Mouse (Mus musculus) lung, adult 2 months (tissue): Measurements from ENCODE around the gene Meis2.

Experiments used
- CTCF ChIP-seq: fragments of 200-500 bp; IDR thresholded peaks from 2 replicates; pipeline ENCODE4 v1.5.1; 2011; ENCODE audit warnings: mild to moderate bottlenecking, low read length, control low read depth; ENCODE audit not compliant: insufficient read depth
- POLR2A ChIP-seq: fragments of 200-500 bp; IDR thresholded peaks from 2 replicates; pipeline ENCODE4 v1.6.1; 2011; ENCODE audit warnings: low read depth, mild to moderate bottlenecking, control low read depth, low read length, borderline replicate concordance; ENCODE audit errors: extremely low read depth

DNA sequence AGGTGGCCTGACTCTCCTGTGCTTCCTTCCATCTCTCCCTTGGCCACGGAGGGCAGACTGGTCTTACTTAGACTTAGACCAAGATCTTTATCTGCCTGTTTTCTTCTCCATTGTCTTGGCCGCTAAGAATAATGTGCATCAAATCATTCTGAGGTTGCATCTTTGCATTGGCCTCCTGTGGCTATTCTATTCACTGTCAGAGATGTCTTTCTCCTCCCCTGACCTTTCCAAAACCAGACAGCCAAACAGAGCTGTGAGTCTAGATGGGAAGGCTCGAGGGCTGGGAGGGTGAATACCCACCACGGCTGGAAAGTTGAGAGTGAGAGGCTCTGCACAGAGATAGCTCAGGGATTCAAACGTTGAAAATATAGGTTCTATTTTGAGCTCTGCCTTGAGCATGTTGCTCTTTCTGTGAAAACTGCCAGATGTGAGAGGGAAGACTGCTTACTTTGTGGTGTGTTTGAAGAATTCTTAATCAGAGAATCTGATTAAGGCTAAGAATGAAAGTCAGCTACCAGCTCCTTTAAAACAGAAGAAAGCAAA is 102.3 kb downstream of the Meis2 start:
- TF ChIP-seq CTCF (no peak), POLR2A (no peak)
